Mouse (Mus musculus) C2C12 (cell line): ENCODE results near the gene Zfp52.

Experiments
- CEBPB ChIP-seq: IDR thresholded peaks from one replicate; pipeline ENCODE4 v1.6.1; 2011; ENCODE audit warnings: low read depth, mild to moderate bottlenecking, control low read depth, moderate library complexity
- CTCF ChIP-seq: IDR thresholded peaks from one replicate; pipeline ENCODE4 v1.5.1; 2011; ENCODE audit not compliant: control insufficient read depth, insufficient read depth, insufficient read length
- MAX ChIP-seq: IDR thresholded peaks from one replicate; pipeline ENCODE4 v1.6.1; 2011; ENCODE audit warnings: mild to moderate bottlenecking, control low read depth
- MYOG ChIP-seq: IDR thresholded peaks from one replicate; pipeline ENCODE4 v1.6.1; 2011; ENCODE audit not compliant: control insufficient read depth, insufficient read length; ENCODE audit errors: extremely low read depth
- USF1 ChIP-seq: IDR thresholded peaks from one replicate; pipeline ENCODE4 v1.6.1; 2011; ENCODE audit warnings: low read depth, mild to moderate bottlenecking, control low read depth, moderate library complexity

DNA sequence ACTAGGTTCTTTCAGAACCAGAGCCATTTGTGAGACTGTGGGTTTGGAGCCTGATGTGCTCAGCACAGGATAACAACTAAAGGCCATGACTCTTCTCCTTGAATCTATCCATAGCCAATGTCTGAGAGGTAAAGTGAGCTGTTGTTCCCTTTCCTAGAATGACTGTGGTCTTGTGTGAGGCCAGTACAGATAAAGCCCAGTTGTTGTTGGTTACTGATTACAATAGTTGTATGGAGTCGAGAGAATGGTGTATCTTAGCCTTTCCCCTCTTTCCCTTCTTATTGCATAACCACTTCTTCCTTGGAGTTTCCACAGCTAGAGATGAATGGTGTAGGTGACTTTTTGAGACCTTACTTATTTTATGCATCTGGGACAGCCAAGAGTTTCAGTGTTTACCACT lies 43.7 kb downstream of the Zfp52 start:
- TF ChIP-seq MAX (no peak), CTCF (no peak), CEBPB (no peak), USF1 (no peak), MYOG (no peak)
